Mouse (Mus musculus) cerebellum, adult 2 months (tissue): Measurements from ENCODE around the gene P4ha2. TPM values are rescaled to one million over a fixed set of nuclear protein-coding genes. Genes with fewer than 3 reads are reported as not detected.

Source experiments
- DNase-seq, 2 experiments: peaks; one replicate each; pipeline ENCODE4 v3.0.0; 2021
- H3K27ac ChIP-seq: fragments of 200-500 bp; 2 replicates; pipeline ENCODE4 v1.5.1; 2012; ENCODE audit warnings: low read length, control low read depth, inconsistent platforms; ENCODE audit not compliant: insufficient read depth
- H3K27me3 ChIP-seq: fragments of 200-500 bp; 2 replicates; pipeline ENCODE4 v1.6.1; 2012; ENCODE audit warnings: inconsistent platforms, mild to moderate bottlenecking, low read length, moderate library complexity; ENCODE audit not compliant: control insufficient read depth, insufficient read depth
- H3K4me1 ChIP-seq: fragments of 200-500 bp; 2 replicates; pipeline ENCODE4 v1.6.1; 2011; ENCODE audit warnings: low read length; ENCODE audit not compliant: control insufficient read depth, insufficient read depth
- H3K4me3 ChIP-seq: fragments of 200-500 bp; replicated peaks from 2 replicates; pipeline ENCODE3; 2011; ENCODE audit warnings: mild to moderate bottlenecking, low read depth, low read length, control low read depth; ENCODE audit not compliant: insufficient read depth
- CTCF ChIP-seq: fragments of 200-500 bp; IDR thresholded peaks from 2 replicates; pipeline ENCODE4 v1.5.1; 2011; ENCODE audit warnings: low read depth, mild to moderate bottlenecking, control low read depth, low read length, moderate library complexity, borderline replicate concordance; ENCODE audit not compliant: insufficient read depth
- POLR2A ChIP-seq: fragments of 200-500 bp; IDR thresholded peaks from 2 replicates; pipeline ENCODE4 v1.6.1; 2011; ENCODE audit warnings: low read length, control low read depth, borderline replicate concordance; ENCODE audit not compliant: insufficient read depth
- WGBS: fragments of 180-500 bp; shearing (Covaris S2); methylation state at CpG from one replicate; pipeline ENCODE4 v1.1.7; 2018; 5-methylcytosine and 5-hydroxymethylcytosine counted together
- polyA plus RNA-seq: library from polyadenylated mRNA; depleted of rRNA; stranded (reverse); fragments of >200 nt; gene quantifications from 2 replicates; pipeline ENCODE4 v1.2.3, GENCODE M21; 2012

The P4ha2 gene
- polyA plus RNA-seq, 1 experiment, result 13.6 TPM

DNA sequence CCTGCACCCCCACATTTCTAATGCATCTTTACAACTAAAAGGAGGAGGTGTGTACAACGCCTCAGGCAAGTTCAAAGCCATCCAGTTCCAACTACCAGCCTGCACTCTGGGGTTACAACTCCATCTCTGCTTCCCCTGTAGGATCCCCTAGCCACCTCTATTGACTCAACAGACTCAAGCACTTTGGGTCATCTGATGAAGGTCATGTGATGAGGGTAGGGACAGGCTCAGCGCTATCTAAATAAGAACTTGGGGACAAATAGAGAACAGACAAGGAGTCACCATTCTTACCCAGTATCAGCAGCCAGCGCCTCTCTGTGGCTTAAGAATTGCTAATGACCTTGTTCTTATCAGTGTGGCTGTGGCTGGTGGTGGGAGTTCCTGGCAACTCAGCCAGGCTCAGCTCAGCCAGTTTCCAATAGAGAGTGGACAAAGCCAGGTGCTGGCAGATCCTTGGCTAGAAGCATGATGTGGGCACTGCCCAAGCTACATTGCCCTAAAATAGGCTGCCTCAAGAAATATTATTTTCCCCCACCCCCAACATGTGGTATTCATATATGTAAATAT, 35.4 kb upstream of the P4ha2 start:
- H3K4me1 ChIP-seq, result peaks cover 24% of the 10 kb centered on the region
- WGBS, result 92% methylated on average over 3 of the region's 3 CpGs

DNA sequence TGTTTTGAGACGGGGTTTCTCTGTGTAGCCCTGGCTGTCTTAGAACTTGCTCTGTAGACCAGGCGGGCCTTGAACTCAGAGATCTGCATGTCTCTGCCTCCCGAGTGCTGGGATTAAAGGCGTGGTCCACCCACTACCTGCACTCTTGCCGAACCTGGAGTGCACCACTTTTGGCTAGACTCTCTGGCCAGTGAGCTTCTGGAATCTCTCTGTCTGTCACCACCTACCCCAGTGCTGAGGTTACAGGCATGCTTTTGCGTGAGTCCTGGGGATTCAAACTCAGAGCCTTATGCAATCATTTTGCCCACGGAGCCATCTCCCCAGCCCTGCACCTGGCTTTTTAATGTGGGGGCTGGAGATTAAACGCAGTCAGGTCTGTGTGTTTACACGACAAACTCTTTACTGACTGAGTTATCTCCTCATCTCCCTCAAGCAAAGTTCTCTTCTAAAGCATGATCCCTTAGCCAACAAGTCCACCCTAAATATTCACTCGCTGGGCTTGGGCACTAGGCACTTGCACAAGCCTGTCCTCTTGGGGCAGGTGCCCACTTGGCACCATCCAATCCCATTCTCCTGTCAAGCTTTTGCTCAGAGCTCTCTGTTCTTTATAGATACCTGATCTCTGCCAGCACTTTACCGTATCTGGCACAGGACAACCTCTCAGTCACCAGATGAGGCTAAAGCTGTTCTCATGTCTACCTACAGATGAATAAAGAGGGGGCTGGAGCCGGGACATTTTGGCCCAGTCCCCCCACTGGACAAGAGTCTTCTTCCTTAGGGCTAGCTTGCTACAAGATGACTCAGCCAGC, 34.6 kb upstream of the P4ha2 start:
- Histone ChIP-seq H3K4me1 (peaks cover 17% of the 10 kb centered on the region), H3K27ac (no peak overlapping the region), H3K27me3 (no peaks in the 10 kb centered on the region), H3K4me3 (no peak overlapping the region)
- no peak for TF ChIP-seq CTCF
- no peak for TF ChIP-seq POLR2A
- no peak for DNase-seq
- WGBS, result 81% methylated on average over 12 of the region's 12 CpGs

More for the DNA sequence above, 35.4 kb upstream of the P4ha2 start:
- no peaks in the 10 kb centered on the region for H3K27me3 ChIP-seq
- H3K27ac ChIP-seq, result no peak overlapping the region
- no peak overlapping the region for H3K4me3 ChIP-seq
- DNase-seq, result no peak
- no peak for TF ChIP-seq CTCF
- no peak for TF ChIP-seq POLR2A

- H3K4me3 ChIP-seq, result no peak overlapping the region
- no peak for DNase-seq
- no peak for TF ChIP-seq POLR2A
- no peak for TF ChIP-seq CTCF
- H3K27me3 ChIP-seq, result no peaks in the 10 kb centered on the region
- H3K4me1 ChIP-seq, result peaks cover 17% of the 10 kb centered on the region
- whole genome bisulfite sequencing, result 77% methylated on average over 4 of the region's 4 CpGs
- no peak overlapping the region for H3K27ac ChIP-seq
These were observed 34.0 kb upstream of the P4ha2 start for GRCm38 (mm10) chr11:54065915-54066178.

GRCm38 (mm10) chr11:54066400-54066799, 33.5 kb upstream of the P4ha2 start:
- TF ChIP-seq CTCF (no peak), POLR2A (no peak)
- Histone ChIP-seq H3K27me3 (no peaks in the 10 kb centered on the region), H3K4me3 (no peak overlapping the region), H3K27ac (no peak overlapping the region), H3K4me1 (peaks cover 20% of the 10 kb centered on the region)
- 95% methylated on average over 5 of the region's 5 CpGs for WGBS
- DNase-seq, result no peak

DNA sequence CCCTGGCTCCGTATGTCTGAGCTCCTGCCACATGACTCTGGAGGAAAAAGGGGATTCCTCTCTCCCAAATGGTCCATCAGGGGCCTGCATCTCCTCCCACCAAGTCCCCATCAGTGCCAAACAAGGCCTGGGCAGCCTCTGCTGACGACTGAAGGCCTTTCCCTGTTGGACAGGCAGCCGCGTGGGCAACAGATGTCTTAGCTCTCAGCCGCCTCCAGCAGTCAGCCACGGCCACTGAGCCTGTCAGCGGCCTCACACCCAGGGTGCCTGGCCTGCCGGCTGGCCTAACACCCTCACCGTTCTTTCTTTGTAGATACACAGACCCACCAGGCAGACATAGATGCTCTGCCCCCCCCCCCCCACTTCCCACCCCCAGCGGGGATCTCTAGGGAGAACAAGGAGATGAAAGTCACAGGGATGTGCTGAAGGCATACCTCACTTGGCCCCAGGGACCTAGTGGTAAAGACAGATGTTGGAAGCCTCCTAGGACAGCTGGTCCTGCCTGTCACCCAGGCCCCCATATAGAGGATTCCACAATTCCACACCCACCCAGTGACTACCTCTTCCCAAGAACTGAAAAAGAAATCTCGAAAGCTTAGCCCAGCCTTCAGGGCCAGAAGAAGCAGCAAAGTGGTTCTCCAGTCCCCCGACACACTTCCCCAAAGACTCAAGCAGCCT, 32.4 kb upstream of the P4ha2 start:
- no peak for TF ChIP-seq CTCF
- no peak for TF ChIP-seq POLR2A
- H3K4me1 ChIP-seq, result peaks cover 20% of the 10 kb centered on the region
- H3K4me3 ChIP-seq, result no peak overlapping the region
- 52% methylated on average over 12 of the region's 12 CpGs for WGBS
- H3K27me3 ChIP-seq, result no peaks in the 10 kb centered on the region
- H3K27ac ChIP-seq, result no peak overlapping the region
- no peak for DNase-seq

DNA sequence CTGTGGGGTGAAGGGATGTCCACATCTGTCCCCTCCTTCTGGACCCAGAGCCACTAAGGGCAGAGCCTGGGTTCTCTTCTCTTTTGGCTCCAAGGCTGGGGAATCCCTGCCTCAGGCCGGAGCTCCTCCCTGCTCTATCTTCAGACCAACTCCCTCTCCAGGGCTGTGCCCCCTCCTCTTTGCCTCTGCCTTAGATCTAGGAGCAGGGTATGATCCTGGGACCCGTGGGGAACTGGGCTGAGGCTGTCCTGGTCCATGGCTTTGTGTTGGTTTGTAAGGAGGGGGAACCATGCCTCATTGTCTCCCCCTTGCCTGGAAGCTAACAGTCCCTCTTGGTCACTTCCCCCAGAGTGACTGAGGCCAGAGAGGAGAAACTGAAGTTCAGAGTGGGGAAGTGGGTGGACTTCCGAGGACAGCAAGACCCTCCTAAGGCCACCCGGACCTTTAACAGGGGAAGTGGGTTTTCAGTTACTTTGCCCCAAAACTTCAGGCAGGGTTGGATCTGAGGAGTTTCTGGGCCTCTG, 31.8 kb upstream of the P4ha2 start:
- Histone ChIP-seq H3K4me1 (peaks cover 19% of the 10 kb centered on the region), H3K4me3 (no peak overlapping the region), H3K27ac (no peak overlapping the region), H3K27me3 (no peaks in the 10 kb centered on the region)
- WGBS, result 68% methylated on average over 4 of the region's 4 CpGs
- TF ChIP-seq POLR2A, result no peak
- TF ChIP-seq CTCF, result no peak
- no peak for DNase-seq

DNA sequence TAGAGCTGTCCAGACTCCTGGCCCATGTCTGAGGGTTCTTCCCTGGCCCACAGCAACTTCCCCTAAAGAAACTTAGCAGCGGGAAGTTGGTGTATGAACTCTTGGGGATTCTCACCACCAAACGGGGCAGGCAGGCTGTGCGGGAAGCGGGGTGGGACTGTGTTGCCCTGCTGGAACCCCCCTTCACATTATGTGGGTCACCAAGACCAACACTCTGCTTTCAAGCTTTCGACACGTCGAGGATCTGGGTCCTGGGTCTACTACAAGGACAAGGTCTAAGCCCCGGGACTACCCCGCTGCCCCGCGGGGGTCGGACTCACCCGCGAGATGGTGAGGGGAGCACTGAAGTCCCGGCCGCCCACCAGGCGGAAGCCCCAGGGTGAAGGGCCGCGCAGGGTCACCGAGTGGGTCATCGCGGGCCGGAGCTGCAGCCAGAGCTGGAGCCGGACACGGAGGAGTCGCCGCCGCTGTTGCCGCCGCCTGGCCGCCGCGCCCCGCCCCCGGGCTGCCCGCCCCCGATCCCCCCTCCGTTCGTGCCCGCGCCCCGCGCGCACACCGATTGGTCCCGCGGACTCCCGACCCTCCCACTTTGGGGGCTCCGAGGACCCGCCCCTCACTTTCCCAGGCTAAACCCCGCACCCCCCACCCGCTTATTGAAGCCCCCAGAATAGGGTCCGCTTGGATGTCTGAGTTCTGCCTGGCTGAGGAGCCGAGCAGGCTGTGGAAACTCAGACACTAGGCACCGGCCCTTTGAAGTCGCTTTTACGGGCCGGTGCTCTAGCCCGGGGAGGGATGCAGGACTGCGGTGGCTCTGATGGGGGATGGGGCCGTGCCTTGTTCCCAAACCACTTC, 31.1 kb upstream of the P4ha2 start, which contains the start of gene Pdlim4:
Gene Pdlim4, minus strand, starts transcription at position 495 of the 852 bp plus-strand sequence.
- no peak for TF ChIP-seq POLR2A
- no peak for TF ChIP-seq CTCF
- 14% methylated on average over 45 of the region's 61 CpGs for WGBS
- H3K27me3 ChIP-seq, result no peaks in the 10 kb centered on the region

More for the DNA sequence above, 31.1 kb upstream of the P4ha2 start, which contains the start of gene Pdlim4:
- H3K27ac ChIP-seq, result no peak within 1 kb of the TSS
- no peak for DNase-seq
- peaks cover 16% of the 10 kb centered on the region for H3K4me1 ChIP-seq
- H3K4me3 ChIP-seq, result peak within 1 kb of the TSS; percentile 21
